Mouse (Mus musculus): Measurements from ENCODE around the gene Wdr70.

DNA sequence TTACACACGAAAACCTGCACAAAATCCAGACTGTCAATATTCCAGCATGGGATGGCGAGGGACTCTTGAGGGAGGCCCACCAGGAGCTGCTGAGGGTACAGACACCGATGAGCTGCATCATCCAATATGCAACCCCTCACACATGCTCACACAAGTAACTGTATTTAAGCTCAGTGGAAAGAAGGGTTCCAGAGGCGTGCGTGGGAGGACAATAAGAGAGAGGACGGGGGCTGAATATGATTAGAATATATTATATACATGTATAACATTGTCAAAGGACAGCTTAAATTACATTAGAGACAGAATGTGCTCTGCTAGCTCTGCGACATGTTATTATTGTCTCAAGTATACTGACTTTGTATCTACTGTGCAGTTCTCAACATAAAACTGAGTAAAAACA lies 87.6 kb downstream of the Wdr70 start:
- TF ChIP-seq TAL1 (IDR thresholded peaks at IDR 0.05; ENCODE audit: low read length) (no peak), GATA1 (IDR thresholded peaks at IDR 0.05; ENCODE audit: low read length) (no peak)

Data from erythroblast, embryonic 14.5 days (primary cell).